Mouse (Mus musculus) lung, embryonic 15.5 days (tissue): ENCODE data around the gene Utf1. TPM values are rescaled to one million over a fixed set of nuclear protein-coding genes. Genes with fewer than 3 reads are reported as not detected.
A peak's percentile ranks its signal among the peaks of the same experiment; 100 is the strongest.

Experiments used
- ATAC-seq: fragments of 200-750 bp; cut with Nextera tagmentation; 2 replicates; pipeline ENCODE4 v1.8.0; 2017; ENCODE audit warnings: moderate number of reproducible peaks, borderline replicate concordance; ENCODE audit not compliant: low FRiP score, low TSS enrichment; ENCODE audit errors: extremely low read depth
- H3K27ac ChIP-seq: fragments of 300-500 bp; sonication (generic); 2 replicates; pipeline ENCODE4 v1.5.1; 2015; ENCODE audit warnings: moderate library complexity, mild to moderate bottlenecking, inconsistent platforms
- H3K27me3 ChIP-seq: fragments of 300-500 bp; sonication (generic); 2 replicates; pipeline ENCODE4 v1.6.1; 2015; ENCODE audit warnings: inconsistent platforms
- H3K36me3 ChIP-seq: fragments of 300-500 bp; sonication (generic); 2 replicates; pipeline ENCODE4 v1.6.1; 2015; ENCODE audit warnings: inconsistent platforms
- H3K4me1 ChIP-seq: fragments of 300-500 bp; sonication (generic); 2 replicates; pipeline ENCODE4 v1.6.1; 2015; ENCODE audit warnings: inconsistent platforms
- H3K4me2 ChIP-seq: fragments of 300-500 bp; sonication (generic); 2 replicates; pipeline ENCODE4 v1.6.1; 2015; ENCODE audit warnings: inconsistent platforms, mild to moderate bottlenecking, moderate library complexity
- H3K4me3 ChIP-seq: fragments of 300-500 bp; sonication (generic); 2 replicates; pipeline ENCODE4 v1.5.1; 2015; ENCODE audit warnings: mild to moderate bottlenecking, inconsistent platforms
- H3K9ac ChIP-seq: fragments of 300-500 bp; sonication (generic); 2 replicates; pipeline ENCODE4 v1.6.1; 2015; ENCODE audit warnings: inconsistent platforms
- H3K9me3 ChIP-seq: fragments of 300-500 bp; sonication (generic); 2 replicates; pipeline ENCODE4 v1.6.1; 2016; ENCODE audit warnings: inconsistent platforms
- WGBS: fragments of 180-500 bp; shearing (Covaris S2); methylation state at CpG from one replicate; pipeline ENCODE4 v1.1.7; 2015; 5-methylcytosine and 5-hydroxymethylcytosine counted together
- polyA plus RNA-seq: library from polyadenylated mRNA; unstranded; fragments of >200 nt; fragmentation: Nextera tagmentation; extraction: Ambion mirVana; gene quantifications from 2 replicates; pipeline ENCODE4 v1.2.1, GENCODE M21; 2015

The Utf1 gene
- polyA plus RNA-seq, 1 experiment from 2014 or later: 0.31 TPM

- Histone ChIP-seq H3K36me3 (no peaks in the 10 kb centered on the region), H3K9me3 (no peaks in the 10 kb centered on the region), H3K9ac (no peak overlapping the region), H3K4me2 (no peak overlapping the region), H3K27ac (no peak overlapping the region), H3K27me3 (peaks cover 33% of the 10 kb centered on the region), H3K4me1 (peaks cover 1% of the 10 kb centered on the region; the same call in 1 of the 2 replicates), H3K4me3 (no peak overlapping the region)
- ATAC-seq: no peak
- WGBS: 28% methylated on average over 6 of the region's 6 CpGs
These were observed 34.1 kb upstream of the Utf1 start for GRCm38 (mm10) chr7:139909469-139909868.

GRCm38 (mm10) chr7:139910204-139910835, 33.3 kb upstream of the Utf1 start:
- Histone ChIP-seq H3K4me1 (peaks cover 7% of the 10 kb centered on the region; the same call in 1 of the 2 replicates), H3K4me2 (no peak overlapping the region), H3K9ac (no peak overlapping the region), H3K36me3 (no peaks in the 10 kb centered on the region), H3K27me3 (peaks cover 33% of the 10 kb centered on the region), H3K9me3 (no peaks in the 10 kb centered on the region), H3K27ac (no peak overlapping the region), H3K4me3 (no peak overlapping the region)
- ATAC-seq: no peak
- WGBS: 50% methylated on average over 11 of the region's 11 CpGs

GRCm38 (mm10) chr7:139914141-139915047, 29.2 kb upstream of the Utf1 start:
- Histone ChIP-seq H3K9me3 (no peaks in the 10 kb centered on the region), H3K27ac (no peak overlapping the region), H3K4me1 (peaks cover 13% of the 10 kb centered on the region; the same call in 1 of the 2 replicates), H3K36me3 (no peaks in the 10 kb centered on the region), H3K4me3 (peak overlapping the region; percentile 25), H3K4me2 (peak overlapping the region; percentile 51), H3K27me3 (peaks cover 41% of the 10 kb centered on the region), H3K9ac (no peak overlapping the region)
- peak; percentile 73; the same call in 1 of the 2 replicates for ATAC-seq
- WGBS: 9% methylated on average over 29 of the region's 29 CpGs

- no peak overlapping the region for H3K9ac ChIP-seq
- no peak overlapping the region for H3K4me3 ChIP-seq
- H3K36me3 ChIP-seq: no peaks in the 10 kb centered on the region
- no peaks in the 10 kb centered on the region for H3K9me3 ChIP-seq
- no peak overlapping the region for H3K27ac ChIP-seq
- 4% methylated on average over 14 of the region's 14 CpGs for WGBS
- H3K27me3 ChIP-seq: peaks cover 41% of the 10 kb centered on the region
- no peak overlapping the region; the same call in 1 of the 2 replicates for H3K4me2 ChIP-seq
- no peak for ATAC-seq
- H3K4me1 ChIP-seq: peaks cover 13% of the 10 kb centered on the region; the same call in 1 of the 2 replicates
These were observed 27.8 kb upstream of the Utf1 start for GRCm38 (mm10) chr7:139915646-139916257.

- Histone ChIP-seq H3K9ac (no peak overlapping the region), H3K36me3 (no peaks in the 10 kb centered on the region), H3K9me3 (no peaks in the 10 kb centered on the region), H3K27ac (no peak overlapping the region), H3K4me2 (no peak overlapping the region), H3K27me3 (peaks cover 41% of the 10 kb centered on the region), H3K4me1 (peaks cover 13% of the 10 kb centered on the region; the same call in 1 of the 2 replicates), H3K4me3 (no peak overlapping the region)
- 0% methylated on average over 1 of the region's 1 CpGs for WGBS
- ATAC-seq: no peak
These were observed 27.2 kb upstream of the Utf1 start for GRCm38 (mm10) chr7:139916345-139916744.

GRCm38 (mm10) chr7:139918262-139918661, 25.3 kb upstream of the Utf1 start:
- WGBS: 68% methylated on average over 4 of the region's 4 CpGs
- H3K27me3 ChIP-seq: peaks cover 35% of the 10 kb centered on the region
- H3K36me3 ChIP-seq: no peaks in the 10 kb centered on the region

GRCm38 (mm10) chr7:139930732-139931131, 12.9 kb upstream of the Utf1 start:
- Histone ChIP-seq H3K4me3 (no peak overlapping the region), H3K9me3 (no peaks in the 10 kb centered on the region), H3K4me1 (no peaks in the 10 kb centered on the region), H3K9ac (no peak overlapping the region), H3K27ac (no peak overlapping the region), H3K36me3 (no peaks in the 10 kb centered on the region), H3K27me3 (no peaks in the 10 kb centered on the region), H3K4me2 (no peak overlapping the region)
- ATAC-seq: peak; percentile 38; the same call in 1 of the 2 replicates
- WGBS: 18% methylated on average over 11 of the region's 11 CpGs

More at GRCm38 (mm10) chr7:139918262-139918661, 25.3 kb upstream of the Utf1 start:
- Histone ChIP-seq H3K4me3 (no peak overlapping the region), H3K27ac (no peak overlapping the region), H3K4me1 (peaks cover 13% of the 10 kb centered on the region; the same call in 1 of the 2 replicates), H3K4me2 (no peak overlapping the region), H3K9me3 (no peaks in the 10 kb centered on the region), H3K9ac (no peak overlapping the region)
- no peak for ATAC-seq

GRCm38 (mm10) chr7:139936705-139937104, 6.9 kb upstream of the Utf1 start:
- H3K9ac ChIP-seq: no peak overlapping the region
- H3K27me3 ChIP-seq: peaks cover 21% of the 10 kb centered on the region
- H3K27ac ChIP-seq: no peak overlapping the region
- no peak overlapping the region for H3K4me3 ChIP-seq
- 75% methylated on average over 10 of the region's 10 CpGs for WGBS
- no peaks in the 10 kb centered on the region for H3K36me3 ChIP-seq
- H3K9me3 ChIP-seq: no peaks in the 10 kb centered on the region
- no peaks in the 10 kb centered on the region for H3K4me1 ChIP-seq
- H3K4me2 ChIP-seq: no peak overlapping the region
- no peak for ATAC-seq

- H3K4me3 ChIP-seq: no peak overlapping the region
- H3K4me2 ChIP-seq: no peak overlapping the region
- no peak overlapping the region for H3K27ac ChIP-seq
- H3K4me1 ChIP-seq: no peaks in the 10 kb centered on the region
- peaks cover 25% of the 10 kb centered on the region for H3K27me3 ChIP-seq
- no peaks in the 10 kb centered on the region for H3K9me3 ChIP-seq
- no peak for ATAC-seq
- H3K36me3 ChIP-seq: no peaks in the 10 kb centered on the region
- H3K9ac ChIP-seq: no peak overlapping the region
- 50% methylated on average over 3 of the region's 3 CpGs for WGBS
These were observed 6.5 kb upstream of the Utf1 start for GRCm38 (mm10) chr7:139937138-139937537.

- Histone ChIP-seq H3K4me1 (no peaks in the 10 kb centered on the region), H3K9me3 (no peaks in the 10 kb centered on the region), H3K4me3 (no peak overlapping the region), H3K4me2 (no peak overlapping the region), H3K27ac (no peak overlapping the region), H3K27me3 (peaks cover 32% of the 10 kb centered on the region), H3K36me3 (no peaks in the 10 kb centered on the region), H3K9ac (no peak overlapping the region)
- no peak for ATAC-seq
- WGBS: 66% methylated on average over 5 of the region's 5 CpGs
These were observed 5.8 kb upstream of the Utf1 start for GRCm38 (mm10) chr7:139937810-139938209.

GRCm38 (mm10) chr7:139940476-139941209, 2.9 kb upstream of the Utf1 start:
- Histone ChIP-seq H3K4me2 (no peak overlapping the region), H3K9ac (no peak overlapping the region), H3K27ac (no peak overlapping the region), H3K36me3 (no peaks in the 10 kb centered on the region), H3K9me3 (no peaks in the 10 kb centered on the region), H3K4me1 (0 out of 2 replicates have a peak, but pooled peaks cover 6% of the 10 kb centered on the region), H3K4me3 (no peak overlapping the region), H3K27me3 (peaks cover 60% of the 10 kb centered on the region)
- no peak for ATAC-seq
- WGBS: 59% methylated on average over 16 of the region's 16 CpGs
